ENCODE assay signal across 24 mouse cellular contexts in the genomic region with DNA sequence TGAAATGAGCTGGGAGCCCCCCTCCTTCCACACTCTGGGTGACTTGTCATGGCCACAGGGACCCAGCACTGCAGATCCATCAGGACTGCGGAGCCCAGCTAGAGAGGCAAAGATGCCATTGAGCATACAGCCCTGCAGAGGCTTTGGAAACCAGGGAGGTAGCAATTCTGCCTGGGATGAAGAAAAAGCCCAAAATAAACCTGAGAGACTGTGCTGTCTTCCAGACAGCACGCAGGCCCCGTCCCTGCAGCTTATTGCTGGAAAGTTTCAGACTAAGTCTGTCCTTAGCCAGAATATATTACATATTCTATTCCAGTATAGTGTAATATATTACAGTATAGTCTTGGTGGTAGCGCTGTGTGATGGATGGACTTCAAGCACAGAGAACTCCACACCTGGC.
DNase-seq lines count a peak whose midpoint lies in the region; ATAC-seq and TF ChIP-seq lines count a peak whose summit lies in the region.
"Had no signal": no experiment of that assay in that cellular context is flagged by ENCODE, and none has a peak within 500 bp of the region (broad histone marks: within the 10 kb centered on the region; RNA-seq: fewer than 3 reads in every experiment).

No protein-coding gene starts in this region.

- H3K27me3 ChIP-seq in forebrain, embryonic 11.5 days (ENCODE audit: control insufficient read depth, insufficient read depth, low read length) = no peaks in the 10 kb centered on the region
- no peaks in the 10 kb centered on the region for H3K27me3 ChIP-seq in forebrain, embryonic 15.5 days
- H3K27me3 ChIP-seq in intestine, embryonic 16.5 days (replicated peaks; ENCODE audit: control insufficient read depth, insufficient read depth, low read length) = no peaks in the 10 kb centered on the region
- H3K27me3 ChIP-seq in stomach, embryonic 16.5 days (ENCODE audit: control insufficient read depth, insufficient read depth, low read length) = no peaks in the 10 kb centered on the region
- H3K27me3 ChIP-seq: hindbrain, embryonic 12.5 days had no signal

- intact Hi-C loops in left cerebral cortex, adult 2 months (cut with DNase I) = no loop called here
- intact Hi-C loops in left cerebral cortex, postnatal 10 days (cut with DNase I) = no loop called here

- H3K27ac ChIP-seq in forebrain, embryonic 11.5 days (ENCODE audit: low read depth, low read length) = no peak overlapping the region
- no peak overlapping the region for H3K27ac ChIP-seq in forebrain, embryonic 15.5 days (replicated peaks)
- 0 out of 2 replicates have a peak overlapping the region, but pooled peaks have one; percentile 7 for H3K27ac ChIP-seq in left cerebral cortex, adult 2 months
- peak overlapping the region; percentile 23; the same call in 1 of the 2 replicates for H3K27ac ChIP-seq in intestine, embryonic 16.5 days (ENCODE audit: low read length)
- peak overlapping the region; percentile 53 for H3K27ac ChIP-seq in stomach, embryonic 16.5 days (ENCODE audit: low read length)
- H3K27ac ChIP-seq: embryonic facial prominence, embryonic 10.5 days; heart, embryonic 10.5 days; hindbrain, embryonic 12.5 days had no signal

- no peak overlapping the region for H3K4me3 ChIP-seq in forebrain, embryonic 11.5 days (ENCODE audit: low read depth, low read length)
- H3K4me3 ChIP-seq in forebrain, embryonic 15.5 days = no peak overlapping the region
- no peak overlapping the region for H3K4me3 ChIP-seq in left cerebral cortex, adult 2 months
- H3K4me3 ChIP-seq in intestine, embryonic 16.5 days (ENCODE audit: low read length) = no peak overlapping the region
- no peak overlapping the region for H3K4me3 ChIP-seq in stomach, embryonic 16.5 days (replicated peaks; ENCODE audit: low read length)
- H3K4me3 ChIP-seq: embryonic facial prominence, embryonic 10.5 days; heart, embryonic 10.5 days; hindbrain, embryonic 12.5 days had no signal

- no peaks in the 10 kb centered on the region for H3K9me3 ChIP-seq in forebrain, embryonic 11.5 days (ENCODE audit: control insufficient read depth, low read length)
- no peaks in the 10 kb centered on the region for H3K9me3 ChIP-seq in forebrain, embryonic 15.5 days
- H3K9me3 ChIP-seq in intestine, embryonic 16.5 days (ENCODE audit: control insufficient read depth, low read length) = no peaks in the 10 kb centered on the region
- H3K9me3 ChIP-seq in stomach, embryonic 16.5 days (replicated peaks; ENCODE audit: control insufficient read depth, low read length) = no peaks in the 10 kb centered on the region
- H3K9me3 ChIP-seq: embryonic facial prominence, embryonic 10.5 days; G1E; heart, embryonic 10.5 days; hindbrain, embryonic 12.5 days had no signal

- DNase-seq in forebrain, embryonic 11.5 days (ENCODE audit: low spot score) = no peak
- DNase-seq in left cerebral cortex, adult 2 months (ENCODE audit: extremely low spot score in 1 of 2, low spot score in 2 of 2) = no peak
- no peak for DNase-seq in left cerebral cortex, postnatal 10 days (ENCODE audit: extremely low spot score in 1 of 2, low spot score in 2 of 2)
- no peak for DNase-seq in Muller cell, postnatal 12 days (ENCODE audit: inconsistent ontology term)
- no peak for DNase-seq in embryo, embryonic 9.5 days (ENCODE audit: extremely low spot score)
- DNase-seq: adrenal gland, postnatal 10 days; B cell, adult 2 months; cerebellum, adult 11-12 months; cerebellum, adult 9-10 months; cerebellum, postnatal 36 days; gastrocnemius, postnatal 36 days; heart, adult 11 months; heart, postnatal 10 days; heart, postnatal 4 days had no signal

- TF ChIP-seq CTCF in left cerebral cortex, adult 2 months (IDR thresholded peaks at IDR 0.05) = no peak

- H3K9ac ChIP-seq in forebrain, embryonic 11.5 days (ENCODE audit: low read length) = 0 out of 2 replicates have a peak overlapping the region, but pooled peaks have one; percentile 12
- no peak overlapping the region for H3K9ac ChIP-seq in forebrain, embryonic 15.5 days (replicated peaks)
- H3K9ac ChIP-seq in intestine, embryonic 16.5 days (ENCODE audit: low read depth, low read length) = no peak overlapping the region
- H3K9ac ChIP-seq in stomach, embryonic 16.5 days (ENCODE audit: low read length) = no peak overlapping the region
- H3K9ac ChIP-seq: hindbrain, embryonic 12.5 days had no signal

- H3K36me3 ChIP-seq in forebrain, embryonic 11.5 days (ENCODE audit: control insufficient read depth, insufficient read depth, low read length) = no peaks in the 10 kb centered on the region
- no peaks in the 10 kb centered on the region for H3K36me3 ChIP-seq in forebrain, embryonic 15.5 days
- H3K36me3 ChIP-seq in intestine, embryonic 16.5 days (ENCODE audit: control insufficient read depth, insufficient read depth, low read length) = no peaks in the 10 kb centered on the region; the same call in 1 of the 2 replicates
- peaks cover 12% of the 10 kb centered on the region; the same call in 1 of the 2 replicates for H3K36me3 ChIP-seq in stomach, embryonic 16.5 days (ENCODE audit: control insufficient read depth, insufficient read depth, low read length)
- H3K36me3 ChIP-seq: G1E; hindbrain, embryonic 12.5 days had no signal

- WGBS in forebrain, embryonic 11.5 days = 94% methylated on average over 4 of the region's 4 CpGs
- WGBS in forebrain, embryonic 15.5 days = 97% methylated on average over 4 of the region's 4 CpGs
- WGBS in intestine, embryonic 16.5 days = 71% methylated on average over 4 of the region's 4 CpGs
- 72% methylated on average over 4 of the region's 4 CpGs for WGBS in stomach, embryonic 16.5 days

- no peak for ATAC-seq in forebrain, embryonic 11.5 days (replicated peaks; ENCODE audit: low FRiP score)
- ATAC-seq in forebrain, embryonic 15.5 days (replicated peaks) = no peak
- ATAC-seq in intestine, embryonic 16.5 days = no peak
- ATAC-seq in stomach, embryonic 16.5 days (ENCODE audit: insufficient read depth, low FRiP score) = no peak
- ATAC-seq: CD4-positive, CD25-positive, alpha-beta regulatory T cell, adult 4 months; forebrain, embryonic 14.5 days; hindbrain, embryonic 16.5 days had no signal

- H3K4me2 ChIP-seq in forebrain, embryonic 11.5 days (ENCODE audit: low read depth, low read length, severe bottlenecking) = no peak overlapping the region
- H3K4me2 ChIP-seq in forebrain, embryonic 15.5 days (replicated peaks) = no peak overlapping the region
- H3K4me2 ChIP-seq in intestine, embryonic 16.5 days (ENCODE audit: low read depth, low read length) = no peak overlapping the region
- H3K4me2 ChIP-seq in stomach, embryonic 16.5 days (ENCODE audit: low read depth, low read length) = no peak overlapping the region
- H3K4me2 ChIP-seq: hindbrain, embryonic 12.5 days had no signal

- no peaks in the 10 kb centered on the region for H3K4me1 ChIP-seq in forebrain, embryonic 11.5 days (replicated peaks; ENCODE audit: control insufficient read depth, insufficient read depth, low read length)
- no peaks in the 10 kb centered on the region for H3K4me1 ChIP-seq in forebrain, embryonic 15.5 days
- H3K4me1 ChIP-seq in intestine, embryonic 16.5 days (ENCODE audit: control insufficient read depth, insufficient read depth, low read length) = 0 out of 2 replicates have a peak, but pooled peaks cover 3% of the 10 kb centered on the region
- no peaks in the 10 kb centered on the region for H3K4me1 ChIP-seq in stomach, embryonic 16.5 days (ENCODE audit: control insufficient read depth, insufficient read depth, low read length)
- H3K4me1 ChIP-seq: hindbrain, embryonic 12.5 days had no signal

Comparison
In these comparisons a context has a peak if more than half of its experiments do, and no peak if none do; other contexts are left out.
1. H3K27ac ChIP-seq: peak in left cerebral cortex, adult 2 months (single experiment), intestine, embryonic 16.5 days (single experiment) and stomach, embryonic 16.5 days (single experiment); none in forebrain, embryonic 11.5 days (single experiment) and forebrain, embryonic 15.5 days (single experiment).